Mouse (Mus musculus) megakaryocyte progenitor cell, adult 5-6 weeks (primary cell): ENCODE data around the gene Nr2e3. TPM values are rescaled to one million over a fixed set of nuclear protein-coding genes. Genes with fewer than 3 reads are reported as not detected.
A peak's percentile ranks its signal among the peaks of the same experiment; 100 is the strongest.
"Not testable (repeated sequence)": the region's sequence is repeated elsewhere in the genome, so short reads cannot be mapped to it uniquely, and the experiment has no call there.

Source experiments
- ATAC-seq: replicated peaks from 2 replicates; pipeline ENCODE4 v1.8.0; 2016; ENCODE audit warnings: mild to moderate bottlenecking, moderate TSS enrichment, inconsistent platforms; ENCODE audit not compliant: poor library complexity
- total RNA-seq, 2 experiments: library from RNA; stranded (forward) in 1 of 2; stranded (reverse) in 1 of 2; fragments of 157-497, 149-512 nt in 1 of 2; fragments of 200-1000 nt in 1 of 2; gene quantifications; 2 replicates each; pipeline versions ENCODE4 v1.2.3 to v1.2.4; 2015 to 2017

The Nr2e3 gene
- total RNA-seq (2015) (not detected in 2 replicates), total RNA-seq (2017) (not detected in 2 replicates)

GRCm38 (mm10) chr9:59960559-59960958, at the start of gene Nr2e3:
Gene Nr2e3, minus strand, starts transcription at chr9:59960659.
- ATAC-seq, result no peak

- ATAC-seq, result no peak
Measured at GRCm38 (mm10) chr9:60008936-60009335, 48.5 kb upstream of the Nr2e3 start.

DNA sequence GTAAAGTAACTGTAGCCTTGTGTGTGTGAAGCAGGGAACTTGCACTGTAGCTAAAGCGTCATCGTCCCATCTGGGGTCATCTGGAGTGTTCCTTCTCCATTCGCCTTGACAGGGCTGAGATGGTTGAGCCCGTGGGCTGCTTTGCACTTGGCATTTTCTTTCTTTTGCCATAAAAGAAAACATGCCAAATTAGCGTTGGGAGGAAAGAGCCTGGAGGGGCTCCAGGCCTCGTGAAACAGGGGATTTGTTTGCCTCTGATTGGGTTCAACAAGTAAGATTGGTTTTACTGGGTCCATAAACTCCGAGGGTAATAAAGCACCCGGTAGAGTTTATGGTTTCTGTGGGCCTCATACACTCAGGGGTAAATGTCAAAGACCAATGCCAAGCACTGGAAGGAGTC, 41.9 kb upstream of the Nr2e3 start:
- ATAC-seq, result no peak

DNA sequence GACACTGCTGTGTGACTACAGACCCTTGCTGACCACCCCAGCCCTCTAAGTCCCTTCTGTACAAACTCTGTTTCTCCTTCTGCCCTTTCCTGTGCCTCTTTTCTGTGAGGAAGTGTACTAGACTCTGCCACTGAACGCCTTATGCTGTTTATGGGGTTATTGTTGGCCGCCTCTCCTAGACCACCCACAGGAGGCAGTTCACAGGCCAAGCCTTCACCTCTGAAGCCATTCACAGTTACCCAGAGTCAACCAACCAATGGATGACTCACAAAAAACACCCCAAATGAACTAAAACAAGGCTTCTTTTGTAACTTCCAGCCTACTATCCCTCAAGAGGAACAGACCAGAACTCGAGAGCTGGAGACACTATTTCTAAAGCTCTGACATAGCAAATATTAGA, 41.0 kb upstream of the Nr2e3 start:
- ATAC-seq, result no peak

DNA sequence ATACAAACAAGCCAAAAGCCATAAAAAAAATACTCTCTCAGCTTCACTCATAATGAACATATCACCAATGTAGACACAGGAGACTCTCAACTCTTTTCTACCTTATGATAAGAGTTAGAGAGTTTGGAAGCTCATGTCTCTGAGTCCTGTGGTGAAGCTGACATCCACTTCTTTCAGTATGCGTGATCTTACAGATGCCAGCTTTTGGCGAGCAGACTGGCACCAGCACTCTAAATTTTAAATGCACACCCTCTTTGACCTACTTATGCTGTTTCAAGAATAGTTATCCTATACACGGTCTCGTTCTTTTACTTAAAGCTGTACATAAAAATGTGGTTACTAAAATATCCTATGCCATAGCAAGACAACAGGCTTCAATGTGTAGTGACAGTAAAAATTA, 37.3 kb upstream of the Nr2e3 start:
- ATAC-seq, result no peak

DNA sequence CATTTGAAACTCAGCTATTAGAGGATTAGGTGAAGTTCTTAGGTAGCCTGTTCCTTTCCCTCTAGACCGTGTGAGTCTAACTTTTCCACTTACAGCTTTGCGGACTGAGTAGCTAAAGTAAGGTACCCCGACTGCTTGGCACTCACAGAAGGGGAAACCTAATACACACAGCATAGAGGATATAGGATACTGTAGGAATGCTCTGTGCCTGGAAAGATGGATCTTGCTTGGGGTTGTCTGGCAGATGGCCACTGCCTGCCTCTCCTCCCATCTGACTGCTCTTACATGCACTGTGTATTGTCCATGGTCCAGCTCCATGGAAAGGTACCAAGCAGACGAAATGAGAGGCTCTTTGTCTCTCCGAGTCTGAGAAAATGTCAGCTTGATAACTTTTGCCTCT, 30.9 kb upstream of the Nr2e3 start:
- ATAC-seq, result no peak

- 0 out of 2 replicates have a peak, but pooled peaks have one; percentile 23 for ATAC-seq
Measured at GRCm38 (mm10) chr9:59989864-59990263, 29.4 kb upstream of the Nr2e3 start.

DNA sequence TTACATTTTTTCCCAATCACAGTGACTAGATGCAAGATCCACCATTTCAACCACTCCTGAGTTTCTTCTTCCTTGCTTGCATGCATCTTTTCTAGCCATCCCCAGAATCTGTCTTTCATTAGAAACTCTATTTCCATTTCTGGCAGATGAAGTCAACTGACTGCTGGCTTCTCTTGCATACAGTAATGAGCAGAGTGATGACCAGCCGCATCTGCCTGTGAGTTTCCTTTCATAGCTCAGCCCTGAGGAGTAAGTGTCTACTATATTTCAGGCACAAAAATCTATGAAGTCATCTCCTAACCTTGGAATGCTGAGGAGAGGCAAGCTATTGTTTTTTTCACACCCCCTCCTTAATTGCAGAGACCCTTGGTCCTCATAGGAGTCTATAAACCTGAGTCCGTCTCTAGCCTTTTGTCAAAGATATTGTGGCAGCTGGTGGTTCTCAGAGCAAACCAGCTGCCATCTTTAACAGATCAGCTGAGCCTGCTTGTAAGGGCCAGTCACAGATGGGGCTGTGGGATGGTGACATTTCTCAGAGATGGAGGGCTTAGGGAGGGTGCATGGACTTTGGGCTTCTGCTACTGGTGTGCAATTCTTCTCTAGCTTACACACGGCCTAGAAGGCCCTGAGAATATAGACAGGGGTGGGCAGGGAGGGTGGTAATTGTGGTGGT, 25.6 kb upstream of the Nr2e3 start:
- ATAC-seq, result no peak

DNA sequence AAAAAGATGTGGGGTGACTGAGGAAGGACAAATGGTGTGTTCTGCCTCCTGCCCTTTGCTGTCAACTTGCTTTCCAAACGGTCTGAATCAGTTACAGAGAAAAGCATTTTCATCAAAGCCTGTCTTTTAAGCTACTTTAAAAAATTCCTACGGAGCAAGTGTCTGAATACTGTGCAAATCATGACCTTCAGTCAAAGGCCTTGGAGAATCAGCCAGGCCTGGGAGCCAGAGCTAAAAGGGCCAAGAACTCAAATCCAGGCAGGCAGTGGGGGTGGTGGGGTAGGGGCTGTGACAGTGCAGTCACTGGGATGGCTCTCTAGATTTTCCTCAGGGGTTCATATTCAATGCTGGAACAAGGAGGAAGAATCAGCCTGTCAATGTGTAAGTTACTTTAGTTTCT, 20.7 kb upstream of the Nr2e3 start:
- ATAC-seq, result no peak

- no peak for ATAC-seq
Measured at GRCm38 (mm10) chr9:59971263-59971662, 10.8 kb upstream of the Nr2e3 start.

DNA sequence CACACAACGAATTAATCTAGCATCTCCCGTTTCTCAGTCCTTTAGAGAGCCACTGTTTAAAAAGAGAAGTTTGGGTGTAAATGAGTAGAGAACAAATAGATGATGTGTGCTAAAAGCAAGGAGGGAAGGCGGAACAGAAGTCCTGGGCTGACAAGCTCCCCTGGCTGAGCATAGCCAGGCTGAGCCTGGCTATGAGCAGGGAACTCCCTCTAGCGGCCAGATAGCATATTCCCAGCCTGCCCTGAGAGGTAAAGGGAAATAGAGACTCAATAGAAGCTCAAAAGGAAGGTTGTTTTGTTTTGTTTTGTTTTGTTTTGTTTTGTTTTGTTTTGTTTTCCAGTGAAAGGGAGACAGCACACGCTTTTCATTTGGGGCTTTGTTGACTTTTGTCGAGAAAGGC, 8.9 kb upstream of the Nr2e3 start:
- ATAC-seq, result peak; percentile 89

DNA sequence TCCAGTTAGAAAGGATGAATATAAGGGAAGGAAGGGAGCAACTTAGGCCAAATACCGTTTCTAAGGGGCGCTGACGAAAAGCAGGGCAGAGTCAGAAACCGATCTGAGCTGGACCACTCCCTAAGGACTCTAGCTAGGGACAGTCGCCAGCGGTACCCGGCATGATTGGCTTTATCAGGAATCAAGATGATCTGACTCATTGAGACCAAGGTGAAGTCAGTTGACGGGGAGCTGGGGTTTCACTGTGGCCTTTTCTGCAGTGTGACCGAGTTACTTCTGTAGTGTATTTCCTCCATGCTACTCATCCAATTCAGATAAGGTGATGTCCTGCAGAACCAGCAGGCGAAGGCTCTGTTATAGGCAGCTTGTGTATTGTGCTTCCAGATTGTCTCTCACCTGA, 4.6 kb upstream of the Nr2e3 start:
- ATAC-seq, result no peak

DNA sequence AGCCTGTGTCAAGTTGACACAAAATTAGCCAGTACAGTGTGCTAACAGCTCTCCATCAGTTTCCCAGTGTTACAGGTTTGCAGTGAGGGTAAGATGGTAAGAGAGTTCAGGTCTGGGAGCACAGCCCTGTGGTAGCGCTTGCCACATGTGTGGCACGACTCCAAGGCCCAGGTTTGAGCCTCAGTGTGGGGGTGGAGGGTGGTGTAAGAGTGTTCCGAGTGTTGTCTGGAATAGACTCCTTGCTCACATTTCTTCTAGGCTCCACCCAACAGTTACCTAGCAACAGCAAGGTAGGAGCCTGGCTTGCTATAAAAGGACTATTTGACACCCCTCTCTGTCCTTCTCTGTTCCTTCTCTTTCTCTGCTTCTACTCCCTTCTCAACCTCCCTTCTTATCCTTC, 3.9 kb upstream of the Nr2e3 start:
- ATAC-seq, result no peak

DNA sequence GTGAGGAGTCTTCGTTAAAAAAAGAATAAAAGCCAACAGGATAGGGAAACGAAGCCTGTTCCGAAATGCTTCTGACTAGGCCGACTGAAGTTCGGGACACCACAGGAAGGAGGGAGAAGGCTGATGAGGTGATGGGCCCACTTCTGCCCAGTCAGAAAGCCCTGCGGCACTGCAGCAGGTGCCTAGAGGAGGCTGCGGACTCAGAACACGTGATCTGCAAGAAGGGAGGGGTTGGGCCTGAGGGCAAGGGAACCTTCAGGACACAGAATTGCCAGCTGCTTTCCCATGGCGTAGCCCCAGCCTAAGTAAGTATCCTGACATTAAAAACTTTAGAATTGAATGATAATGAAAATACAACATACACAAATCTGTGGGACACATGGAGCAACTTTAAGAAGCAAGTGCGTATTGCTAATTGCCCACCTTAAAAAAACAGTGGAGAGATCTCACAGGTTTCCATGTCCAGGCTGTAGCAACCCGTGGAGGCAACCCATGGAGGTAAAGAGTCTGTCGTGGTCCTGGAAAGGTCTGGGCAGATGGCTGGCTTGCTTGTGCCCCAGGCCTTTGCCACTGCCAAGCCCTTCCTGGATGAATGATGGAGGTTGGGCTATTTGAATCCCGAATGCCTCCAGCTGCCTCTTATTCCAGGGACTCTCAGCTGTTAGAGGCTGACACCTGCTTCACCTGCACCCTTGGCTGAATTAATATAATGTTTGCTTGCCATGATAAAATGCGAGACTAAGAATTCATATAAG, 919 bp upstream of the Nr2e3 start:
- no peak for ATAC-seq

DNA sequence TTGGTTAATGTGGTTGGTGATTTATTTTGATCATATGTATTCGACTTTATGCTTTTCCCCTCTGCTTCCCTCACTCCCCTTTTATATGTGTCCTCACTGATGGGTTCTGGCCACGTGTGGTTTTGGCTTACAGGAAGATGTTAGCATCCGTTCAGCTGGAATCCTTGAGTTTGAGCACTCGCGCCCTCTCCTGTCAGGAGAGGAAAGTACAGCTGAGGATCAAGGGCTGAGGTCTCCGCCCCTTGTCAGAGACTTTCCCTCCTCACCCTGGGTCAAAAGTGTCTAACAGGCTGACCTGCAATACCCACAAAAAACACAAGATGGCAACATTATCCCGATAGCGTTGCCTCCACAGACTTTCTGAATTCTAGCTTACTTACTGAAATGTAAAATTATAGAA, 1.2 kb downstream of the Nr2e3 start:
- peak; percentile 100 for ATAC-seq

GRCm38 (mm10) chr9:59958115-59958514, 2.3 kb downstream of the Nr2e3 start:
- not testable (repeated sequence) for ATAC-seq

- ATAC-seq, result no peak
Measured at GRCm38 (mm10) chr9:59956496-59956895, 4.0 kb downstream of the Nr2e3 start.

DNA sequence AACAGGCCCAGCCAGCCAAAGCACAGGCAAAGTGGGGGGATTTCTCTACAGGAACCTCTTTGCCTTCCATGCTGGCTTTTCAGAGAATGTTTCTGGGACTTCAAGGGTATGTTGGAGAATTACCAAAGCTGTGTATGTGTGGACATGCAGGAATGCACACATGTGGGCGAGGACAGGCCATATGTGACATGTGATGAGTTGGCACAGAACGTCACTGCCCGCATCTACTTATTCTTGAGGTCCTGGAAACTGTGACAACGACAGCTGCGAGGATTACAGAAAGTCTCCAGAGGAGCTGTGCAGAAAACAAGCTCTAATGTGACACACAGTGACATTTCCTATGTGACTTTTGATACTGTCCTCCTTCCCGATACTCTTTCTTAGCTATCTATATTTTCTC, 4.8 kb downstream of the Nr2e3 start:
- no peak for ATAC-seq

DNA sequence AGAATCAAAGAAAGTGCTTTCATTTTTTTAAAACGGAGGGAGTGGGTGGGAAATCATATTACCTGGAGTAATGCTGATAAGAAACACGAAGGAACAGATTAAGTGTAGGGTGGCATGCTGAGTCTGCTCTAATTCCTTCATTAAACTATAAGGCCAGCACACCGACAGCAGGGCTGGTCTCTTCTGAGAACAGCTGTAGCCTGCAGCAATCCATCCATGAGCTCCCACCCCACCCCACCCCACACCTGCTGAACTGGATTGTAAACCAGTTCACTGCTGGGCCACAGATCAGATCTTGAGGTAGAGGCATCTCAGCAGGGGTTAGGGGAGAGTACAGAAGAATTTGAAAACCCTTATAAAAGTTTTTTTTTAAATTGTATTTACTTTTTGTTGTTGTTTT, 5.3 kb downstream of the Nr2e3 start:
- no peak for ATAC-seq

DNA sequence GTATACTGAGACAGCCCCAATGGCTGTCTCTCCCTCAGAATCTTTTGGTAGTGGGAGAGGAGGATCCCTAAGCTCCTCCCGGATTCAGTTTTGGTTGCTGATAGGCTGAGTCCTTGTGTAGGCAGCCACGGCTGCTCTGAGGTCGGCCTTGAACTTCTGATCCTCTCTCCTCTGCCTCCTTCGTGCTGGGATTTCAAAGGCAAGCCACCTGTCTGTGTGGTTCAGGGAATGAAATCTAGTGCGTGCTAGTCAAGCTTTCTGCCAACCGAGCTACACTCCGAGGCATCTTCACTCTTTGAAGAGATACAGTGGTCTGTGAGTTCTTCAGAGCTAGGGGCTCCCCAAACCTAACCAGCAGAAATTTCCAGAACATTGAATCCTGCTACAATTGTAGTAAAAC, 6.9 kb downstream of the Nr2e3 start:
- no peak for ATAC-seq

- no peak for ATAC-seq
Measured at GRCm38 (mm10) chr9:59952515-59953070, 7.9 kb downstream of the Nr2e3 start.

DNA sequence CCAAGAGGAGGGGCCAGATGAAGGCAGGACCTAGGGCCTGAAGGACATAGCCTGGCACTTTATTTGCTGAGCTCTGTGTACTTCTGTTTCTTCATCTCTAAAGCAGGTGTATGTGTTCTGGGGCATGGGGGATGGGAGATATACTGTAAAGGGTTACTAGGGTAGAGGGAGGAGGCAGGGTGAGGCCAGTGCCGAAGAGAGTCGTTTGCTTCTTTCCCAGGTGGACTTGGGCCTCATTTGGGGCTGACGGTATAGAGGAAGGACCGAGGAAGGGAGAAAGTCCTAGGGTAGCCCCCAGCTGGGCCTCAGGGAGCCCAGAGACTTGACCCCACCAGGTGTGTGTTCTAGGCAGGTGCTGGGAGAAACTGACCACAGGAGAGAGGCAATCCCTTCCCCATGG, 8.5 kb downstream of the Nr2e3 start:
- no peak for ATAC-seq
